Mouse (Mus musculus): ENCODE measurements around the gene Chn2.

GRCm38 (mm10) chr6:54160677-54161076 lies 121.3 kb downstream of the Chn2 start:
- no peak for TF ChIP-seq CTCF (conservative IDR thresholded peaks at IDR 0.05 in 1 of 2, IDR thresholded peaks at IDR 0.05 in 1 of 2; ENCODE audit: low read depth in 2 of 2, low read length in 2 of 2)
- no peak for TF ChIP-seq NRF1 (IDR thresholded peaks at IDR 0.05; ENCODE audit: low read depth, low read length)
- no peak for TF ChIP-seq BHLHE40 (IDR thresholded peaks at IDR 0.05; ENCODE audit: low read depth, low read length)
- TF ChIP-seq KAT2A (IDR thresholded peaks at IDR 0.05; ENCODE audit: insufficient replicate concordance, low read length) = no peak
- TF ChIP-seq POLR2A (IDR thresholded peaks at IDR 0.05; ENCODE audit: low read depth, low read length) = no peak
- no peak for TF ChIP-seq ZC3H11A (IDR thresholded peaks at IDR 0.05; ENCODE audit: low read depth, low read length)
- no peak for TF ChIP-seq MAX (IDR thresholded peaks at IDR 0.05; ENCODE audit: low read length)
- TF ChIP-seq RCOR1 (conservative IDR thresholded peaks at IDR 0.05; ENCODE audit: low read depth, low read length) = no peak
- no peak for TF ChIP-seq PAX5 (IDR thresholded peaks at IDR 0.05; ENCODE audit: low read length)
